Mouse (Mus musculus) G1E (cell line): Measurements from ENCODE around the gene Rslcan18.
A peak's percentile ranks its signal among the peaks of the same experiment; 100 is the strongest.

ENCODE experiments used
- CTCF ChIP-seq: IDR thresholded peaks from 2 replicates; pipeline ENCODE4 v1.5.1; 2012; ENCODE audit warnings: low read depth, low read length, inconsistent platforms, mixed read lengths
- GATA1 ChIP-seq: IDR thresholded peaks from 2 replicates; pipeline ENCODE4 v1.6.1; 2012; ENCODE audit warnings: borderline replicate concordance, low read length, inconsistent platforms, mixed read lengths
- GATA2 ChIP-seq: IDR thresholded peaks from 2 replicates; pipeline ENCODE4 v1.6.1; 2012; ENCODE audit warnings: low read depth, low read length, inconsistent platforms, borderline replicate concordance
- POLR2AphosphoS5 ChIP-seq: IDR thresholded peaks from 2 replicates; pipeline ENCODE4 v1.6.1; 2012; ENCODE audit warnings: low read depth, low read length, inconsistent platforms; ENCODE audit not compliant: insufficient replicate concordance
- TAL1 ChIP-seq: conservative IDR thresholded peaks from 2 replicates; pipeline ENCODE4 v1.6.1; 2012; ENCODE audit warnings: low read depth, low read length, inconsistent platforms, mixed read lengths

- peak; percentile 81 for TF ChIP-seq CTCF
- TF ChIP-seq GATA2: no peak
- TF ChIP-seq POLR2AphosphoS5: no peak
- TF ChIP-seq GATA1: no peak
- no peak for TF ChIP-seq TAL1
These were observed 7.8 kb downstream of the Rslcan18 start, which contains the start of gene Gm28557 for GRCm38 (mm10) chr13:67108194-67108820.
